Mouse (Mus musculus) liver, embryonic 14.5 days (tissue): Measurements from ENCODE around the gene Tapbpl. TPM values are rescaled to one million over a fixed set of nuclear protein-coding genes. Genes with fewer than 3 reads are reported as not detected.
"Not testable (repeated sequence)": the region's sequence is repeated elsewhere in the genome, so short reads cannot be mapped to it uniquely, and the experiment has no call there.

Experiments
- ATAC-seq: fragments of 200-750 bp; cut with Nextera tagmentation; 2 replicates; pipeline ENCODE4 v1.8.0; 2017; ENCODE audit warnings: moderate number of reproducible peaks, mild to moderate bottlenecking, moderate library complexity; ENCODE audit not compliant: insufficient read depth
- DNase-seq, 3 experiments: peaks; one replicate each; pipeline ENCODE4 v3.0.0-alpha.2; 2012 to 2013; ENCODE audit warnings: low read depth in 3 of 3, low spot score in 3 of 3
- H3K27ac ChIP-seq: fragments of 300-500 bp; sonication (generic); 2 replicates; pipeline ENCODE4 v1.5.1; 2014; ENCODE audit warnings: moderate library complexity, mild to moderate bottlenecking, control low read depth, inconsistent platforms
- H3K27me3 ChIP-seq: fragments of 300-500 bp; sonication (generic); 2 replicates; pipeline ENCODE4 v1.6.1; 2014; ENCODE audit warnings: mild to moderate bottlenecking, low read length, moderate library complexity; ENCODE audit not compliant: control insufficient read depth, insufficient read depth
- H3K36me3 ChIP-seq: fragments of 300-500 bp; sonication (generic); replicated peaks from 2 replicates; pipeline ENCODE4 v1.6.1; 2014; ENCODE audit warnings: low read depth; ENCODE audit not compliant: control insufficient read depth, insufficient read depth
- H3K4me1 ChIP-seq, 2 experiments: fragments of 200-500 bp in 1 of 2; fragments of 300-500 bp in 1 of 2; sonication (generic) in 1 of 2; replicated peaks; 2 replicates each; pipeline ENCODE4 v1.6.1; 2012 to 2014; ENCODE audit warnings: antibody characterized with exemption in 1 of 2, inconsistent platforms in 1 of 2, low read length in 1 of 2; ENCODE audit not compliant: control insufficient read depth in 2 of 2, insufficient read depth in 2 of 2
- H3K4me2 ChIP-seq: fragments of 300-500 bp; sonication (generic); 2 replicates; pipeline ENCODE4 v1.6.1; 2014; ENCODE audit warnings: low read depth, mild to moderate bottlenecking, control low read depth, moderate library complexity
- H3K4me3 ChIP-seq, 2 experiments: fragments of 200-500 bp in 1 of 2; fragments of 300-500 bp in 1 of 2; sonication (generic) in 1 of 2; 2 replicates each; pipeline ENCODE4 v1.5.1; 2012 to 2014; ENCODE audit warnings: low read depth in 2 of 2, low read length in 2 of 2, mild to moderate bottlenecking in 2 of 2, control low read depth in 1 of 2, inconsistent platforms in 1 of 2, moderate library complexity in 1 of 2; ENCODE audit not compliant: insufficient read depth in 1 of 2
- H3K9ac ChIP-seq: fragments of 300-500 bp; sonication (generic); replicated peaks from 2 replicates; pipeline ENCODE4 v1.6.1; 2014; ENCODE audit warnings: mild to moderate bottlenecking, control low read depth, moderate library complexity
- H3K9me3 ChIP-seq: fragments of 300-500 bp; sonication (generic); 2 replicates; pipeline ENCODE4 v1.6.1; 2016; ENCODE audit warnings: low read length, mixed read lengths; ENCODE audit not compliant: control insufficient read depth
- CTCF ChIP-seq: IDR thresholded peaks from 2 replicates; pipeline ENCODE4 v1.5.1; 2016; ENCODE audit warnings: antibody characterized with exemption, low read depth, control low read depth
- EP300 ChIP-seq: IDR thresholded peaks from 2 replicates; pipeline ENCODE4 v1.6.1; 2016; ENCODE audit warnings: antibody characterized with exemption, low read depth
- WGBS: fragments of 180-500 bp; shearing (Covaris S2); extraction: QIAGEN DNeasy Blood & Tissue Kit; methylation state at CpG from one replicate; pipeline ENCODE4 v1.1.7; 2014; ENCODE audit not compliant: insufficient replicate concordance; 5-methylcytosine and 5-hydroxymethylcytosine counted together
- polyA plus RNA-seq, 2 experiments: library from polyadenylated mRNA; depleted of rRNA in 1 of 2; stranded (reverse) in 1 of 2; unstranded in 1 of 2; fragments of >200 nt; fragmentation: Nextera tagmentation in 1 of 2; extraction: Ambion mirVana in 1 of 2; gene quantifications; 2 replicates each; pipeline versions ENCODE4 v1.2.1 to v1.2.3; 2012 to 2014

The Tapbpl gene
- polyA plus RNA-seq, 2 experiments = 4.2 TPM

GRCm38 (mm10) chr6:125271455-125272227 is 40.0 kb upstream of the Tapbpl start:
- H3K9me3 ChIP-seq = no peaks in the 10 kb centered on the region
- no peak overlapping the region for H3K9ac ChIP-seq
- DNase-seq (peak; percentile 63 to 65 (median 65)), ATAC-seq (peak; percentile 75)
- H3K4me1 ChIP-seq = no peaks in the 10 kb centered on the region; a peak in 2 of 4 replicates
- TF ChIP-seq EP300 = 0 out of 2 replicates have a peak, but pooled peaks have one; percentile 20
- peak; percentile 88 for TF ChIP-seq CTCF
- H3K4me3 ChIP-seq = no peak overlapping the region
- H3K27ac ChIP-seq = no peak overlapping the region
- peak overlapping the region; percentile 23 for H3K4me2 ChIP-seq
- 9% methylated on average over 17 of the region's 17 CpGs for WGBS
- H3K36me3 ChIP-seq = no peaks in the 10 kb centered on the region
- no peaks in the 10 kb centered on the region for H3K27me3 ChIP-seq

- H3K36me3 ChIP-seq = no peaks in the 10 kb centered on the region
Measured at GRCm38 (mm10) chr6:125268799-125269198, 37.1 kb upstream of the Tapbpl start.

GRCm38 (mm10) chr6:125267469-125267868 is 35.8 kb upstream of the Tapbpl start:
- H3K4me2 ChIP-seq = no peak overlapping the region
- ATAC-seq (no peak), DNase-seq (no peak)
- no peaks in the 10 kb centered on the region for H3K27me3 ChIP-seq
- H3K4me3 ChIP-seq = no peak overlapping the region
- no peaks in the 10 kb centered on the region for H3K9me3 ChIP-seq
- no peak for TF ChIP-seq EP300
- no peak for TF ChIP-seq CTCF
- no peaks in the 10 kb centered on the region for H3K36me3 ChIP-seq
- no peaks in the 10 kb centered on the region; a peak in 2 of 4 replicates for H3K4me1 ChIP-seq
- H3K27ac ChIP-seq = no peak overlapping the region
- no peak overlapping the region for H3K9ac ChIP-seq
- 64% methylated on average over 3 of the region's 3 CpGs for WGBS

More at GRCm38 (mm10) chr6:125268799-125269198, 37.1 kb upstream of the Tapbpl start:
- ATAC-seq = no peak
- no peaks in the 10 kb centered on the region; a peak in 2 of 4 replicates for H3K4me1 ChIP-seq
- no peaks in the 10 kb centered on the region for H3K27me3 ChIP-seq
- no peak for DNase-seq
- no peak overlapping the region for H3K9ac ChIP-seq
- H3K27ac ChIP-seq = no peak overlapping the region
- TF ChIP-seq CTCF (no peak), EP300 (no peak)
- H3K4me3 ChIP-seq = no peak overlapping the region
- no peaks in the 10 kb centered on the region for H3K9me3 ChIP-seq
- WGBS = 62% methylated on average over 6 of the region's 6 CpGs
- H3K4me2 ChIP-seq = no peak overlapping the region

- not testable (repeated sequence) for H3K27ac ChIP-seq, ATAC-seq, H3K9me3 ChIP-seq, H3K36me3 ChIP-seq, DNase-seq, H3K9ac ChIP-seq, H3K4me2 ChIP-seq, H3K4me1 ChIP-seq, H3K27me3 ChIP-seq, H3K4me3 ChIP-seq
- WGBS = 61% methylated on average over 6 of the region's 6 CpGs
Measured at GRCm38 (mm10) chr6:125266600-125266999, 34.9 kb upstream of the Tapbpl start.

GRCm38 (mm10) chr6:125266091-125266490 is 34.4 kb upstream of the Tapbpl start:
- Histone ChIP-seq H3K27me3 (no peaks in the 10 kb centered on the region), H3K27ac (no peak overlapping the region), H3K4me2 (no peak overlapping the region), H3K36me3 (no peaks in the 10 kb centered on the region), H3K4me1 (no peaks in the 10 kb centered on the region; a peak in 2 of 4 replicates), H3K4me3 (no peak overlapping the region), H3K9ac (no peak overlapping the region), H3K9me3 (no peaks in the 10 kb centered on the region)
- WGBS = 68% methylated on average over 13 of the region's 13 CpGs
- ATAC-seq (no peak), DNase-seq (no peak)
- TF ChIP-seq EP300 = no peak
- no peak for TF ChIP-seq CTCF
